Mouse (Mus musculus): ENCODE results near the gene Fam126b. TPM values are rescaled to one million over a fixed set of nuclear protein-coding genes. Genes with fewer than 3 reads are reported as not detected.
"Not testable (repeated sequence)": the region's sequence is repeated elsewhere in the genome, so short reads cannot be mapped to it uniquely, and the experiment has no call there.

The Fam126b gene
- polyA plus RNA-seq, 1 experiment from 2014 or later: 6.2 TPM

- H3K9me3 ChIP-seq (ENCODE audit: control insufficient read depth): no peaks in the 10 kb centered on the region
- no peak for ATAC-seq
- no peaks in the 10 kb centered on the region for H3K36me3 ChIP-seq (ENCODE audit: control insufficient read depth, insufficient read depth)
- H3K4me3 ChIP-seq (ENCODE audit: low read depth, low read length): no peak overlapping the region
- WGBS: 14% methylated on average over 1 of the region's 1 CpGs
- peaks cover 6% of the 10 kb centered on the region; the same call in 1 of the 2 replicates for H3K4me1 ChIP-seq (replicated peaks; ENCODE audit: control insufficient read depth, insufficient read depth, low read length)
- H3K9ac ChIP-seq (ENCODE audit: low read depth, low read length): no peak overlapping the region
- no peaks in the 10 kb centered on the region for H3K27me3 ChIP-seq (replicated peaks; ENCODE audit: control insufficient read depth, insufficient read depth, low read length)
- no peak overlapping the region for H3K27ac ChIP-seq (ENCODE audit: low read depth, low read length)
- no peak for TF ChIP-seq CTCF (IDR thresholded peaks at IDR 0.05; ENCODE audit: low read depth)
- H3K4me2 ChIP-seq (replicated peaks; ENCODE audit: low read depth): no peak overlapping the region
Observed at GRCm38 (mm10) chr1:58610611-58611010, 24.5 kb upstream of the Fam126b start.

- Histone ChIP-seq H3K4me2 (replicated peaks; ENCODE audit: low read depth) (no peak overlapping the region), H3K9me3 (ENCODE audit: control insufficient read depth) (no peaks in the 10 kb centered on the region), H3K27ac (ENCODE audit: low read depth, low read length) (no peak overlapping the region), H3K27me3 (replicated peaks; ENCODE audit: control insufficient read depth, insufficient read depth, low read length) (no peaks in the 10 kb centered on the region), H3K9ac (ENCODE audit: low read depth, low read length) (no peak overlapping the region), H3K4me3 (ENCODE audit: low read depth, low read length) (no peak overlapping the region), H3K36me3 (ENCODE audit: control insufficient read depth, insufficient read depth) (no peaks in the 10 kb centered on the region), H3K4me1 (replicated peaks; ENCODE audit: control insufficient read depth, insufficient read depth, low read length) (peaks cover 6% of the 10 kb centered on the region; the same call in 1 of the 2 replicates)
- TF ChIP-seq CTCF (IDR thresholded peaks at IDR 0.05; ENCODE audit: low read depth): no peak
- 73% methylated on average over 1 of the region's 1 CpGs for WGBS
- no peak for ATAC-seq
Observed at GRCm38 (mm10) chr1:58610166-58610565, 24.0 kb upstream of the Fam126b start.

GRCm38 (mm10) chr1:58609591-58609990, 23.5 kb upstream of the Fam126b start:
- not testable (repeated sequence) for H3K4me2 ChIP-seq (replicated peaks; ENCODE audit: low read depth); H3K9me3 ChIP-seq (ENCODE audit: control insufficient read depth); H3K27ac ChIP-seq (ENCODE audit: low read depth, low read length); ATAC-seq; H3K27me3 ChIP-seq (replicated peaks; ENCODE audit: control insufficient read depth, insufficient read depth, low read length); H3K9ac ChIP-seq (ENCODE audit: low read depth, low read length); H3K4me1 ChIP-seq (replicated peaks; ENCODE audit: control insufficient read depth, insufficient read depth, low read length); H3K36me3 ChIP-seq (ENCODE audit: control insufficient read depth, insufficient read depth); H3K4me3 ChIP-seq (ENCODE audit: low read depth, low read length)
- 66% methylated on average over 5 of the region's 5 CpGs for WGBS

DNA sequence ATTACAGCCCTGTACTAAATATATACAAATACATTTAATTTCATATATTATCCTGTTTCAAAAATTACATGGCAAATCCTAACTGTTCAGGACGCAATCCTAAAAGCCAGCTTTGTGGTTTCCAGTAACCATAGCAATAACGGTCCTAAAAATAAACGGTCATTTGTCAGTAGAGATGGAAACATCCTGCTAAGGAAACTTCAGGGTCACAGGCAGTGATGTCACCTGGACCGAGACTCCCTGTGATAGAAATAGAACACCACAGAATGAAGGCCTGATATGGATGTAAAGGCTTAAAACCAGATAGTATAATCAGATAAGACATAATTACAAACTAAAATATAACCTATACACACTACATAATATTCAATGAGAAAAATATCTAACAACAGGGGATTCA, 17.6 kb upstream of the Fam126b start:
- no peaks in the 10 kb centered on the region for H3K27me3 ChIP-seq (replicated peaks; ENCODE audit: control insufficient read depth, insufficient read depth, low read length)
- 52% methylated on average over 4 of the region's 4 CpGs for WGBS
- H3K9ac ChIP-seq (ENCODE audit: low read depth, low read length): no peak overlapping the region
- no peaks in the 10 kb centered on the region for H3K36me3 ChIP-seq (ENCODE audit: control insufficient read depth, insufficient read depth)
- H3K27ac ChIP-seq (ENCODE audit: low read depth, low read length): no peak overlapping the region
- H3K9me3 ChIP-seq (ENCODE audit: control insufficient read depth): no peaks in the 10 kb centered on the region
- no peaks in the 10 kb centered on the region for H3K4me1 ChIP-seq (replicated peaks; ENCODE audit: control insufficient read depth, insufficient read depth, low read length)
- H3K4me3 ChIP-seq (ENCODE audit: low read depth, low read length): no peak overlapping the region
- no peak for ATAC-seq
- no peak overlapping the region for H3K4me2 ChIP-seq (replicated peaks; ENCODE audit: low read depth)
- TF ChIP-seq CTCF (IDR thresholded peaks at IDR 0.05; ENCODE audit: low read depth): no peak

GRCm38 (mm10) chr1:58602681-58603080, 16.6 kb upstream of the Fam126b start:
- no peak overlapping the region for H3K4me3 ChIP-seq (ENCODE audit: low read depth, low read length)
- H3K4me2 ChIP-seq (replicated peaks; ENCODE audit: low read depth): no peak overlapping the region
- H3K4me1 ChIP-seq (replicated peaks; ENCODE audit: control insufficient read depth, insufficient read depth, low read length): no peaks in the 10 kb centered on the region
- ATAC-seq: peak; percentile 81
- H3K27ac ChIP-seq (ENCODE audit: low read depth, low read length): peak overlapping the region; percentile 68; the same call in 1 of the 2 replicates
- no peak overlapping the region for H3K9ac ChIP-seq (ENCODE audit: low read depth, low read length)
- TF ChIP-seq CTCF (IDR thresholded peaks at IDR 0.05; ENCODE audit: low read depth): no peak
- WGBS: 53% methylated on average over 4 of the region's 4 CpGs
- H3K27me3 ChIP-seq (replicated peaks; ENCODE audit: control insufficient read depth, insufficient read depth, low read length): no peaks in the 10 kb centered on the region
- no peaks in the 10 kb centered on the region for H3K36me3 ChIP-seq (ENCODE audit: control insufficient read depth, insufficient read depth)
- no peaks in the 10 kb centered on the region for H3K9me3 ChIP-seq (ENCODE audit: control insufficient read depth)

GRCm38 (mm10) chr1:58587491-58587890, 1.4 kb upstream of the Fam126b start:
- H3K4me2 ChIP-seq (replicated peaks; ENCODE audit: low read depth): peak overlapping the region; percentile 73
- H3K4me1 ChIP-seq (replicated peaks; ENCODE audit: control insufficient read depth, insufficient read depth, low read length): no peaks in the 10 kb centered on the region
- H3K36me3 ChIP-seq (ENCODE audit: control insufficient read depth, insufficient read depth): peaks cover 6% of the 10 kb centered on the region; the same call in 1 of the 2 replicates
- TF ChIP-seq CTCF (IDR thresholded peaks at IDR 0.05; ENCODE audit: low read depth): no peak
- 73% methylated on average over 1 of the region's 1 CpGs for WGBS
- ATAC-seq: no peak
- peak overlapping the region; percentile 82; the same call in 1 of the 2 replicates for H3K4me3 ChIP-seq (ENCODE audit: low read depth, low read length)
- H3K9ac ChIP-seq (ENCODE audit: low read depth, low read length): no peak overlapping the region
- no peaks in the 10 kb centered on the region for H3K9me3 ChIP-seq (ENCODE audit: control insufficient read depth)
- no peaks in the 10 kb centered on the region for H3K27me3 ChIP-seq (replicated peaks; ENCODE audit: control insufficient read depth, insufficient read depth, low read length)
- H3K27ac ChIP-seq (ENCODE audit: low read depth, low read length): no peak overlapping the region

Measured in intestine, postnatal 0 days (tissue).